Mouse (Mus musculus) CD4-positive, CD25-positive, alpha-beta regulatory T cell, adult 2 months (primary cell): ENCODE results near the gene Capn5.
A peak's percentile ranks its signal among the peaks of the same experiment; 100 is the strongest.
"Not testable (repeated sequence)": the region's sequence is repeated elsewhere in the genome, so short reads cannot be mapped to it uniquely, and the experiment has no call there.

Experiments used
- DNase-seq: peaks from one replicate; pipeline ENCODE4 v3.0.0-alpha.2; 2012; ENCODE audit warnings: low read depth, low spot score

Gene Capn5

DNA sequence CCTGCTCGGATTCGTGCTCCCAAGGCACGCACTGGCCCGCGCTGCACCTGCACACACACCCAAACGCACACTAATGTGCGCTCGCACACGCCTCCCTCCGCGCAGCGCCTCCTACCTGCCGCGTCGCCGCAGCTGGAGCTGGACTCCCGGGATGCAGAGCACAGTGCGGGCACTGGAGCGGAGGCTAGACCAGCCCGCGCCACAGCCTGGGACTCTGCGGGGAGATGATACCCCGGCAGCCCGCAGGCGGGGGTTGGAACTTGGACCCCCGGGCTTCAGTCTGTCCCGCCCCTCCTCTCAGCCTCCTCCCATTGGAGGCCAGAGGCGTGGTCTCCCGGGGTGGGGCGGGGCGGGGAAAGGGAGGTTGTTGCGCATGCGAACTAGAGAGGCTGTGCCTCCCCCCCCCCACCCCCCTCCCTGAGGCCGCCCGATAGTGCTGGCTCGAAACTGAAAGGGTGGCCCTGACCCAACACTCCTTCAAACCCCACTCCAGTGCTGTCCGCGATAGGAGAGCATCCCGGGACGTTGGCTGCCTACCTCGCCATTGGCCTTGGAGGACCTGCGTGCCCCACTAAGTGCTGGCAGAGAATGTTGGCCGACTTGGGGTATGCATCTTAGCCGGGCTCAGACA is at the start of gene Capn5:
TSS of gene Capn5 (minus strand) at position 346 of the 631 bp plus-strand sequence.
- DNase-seq: peak; percentile 91

- DNase-seq: no peak
Observed at GRCm38 (mm10) chr7:98223796-98224195, 45.7 kb upstream of the Capn5 start.

GRCm38 (mm10) chr7:98216713-98217112 is 38.6 kb upstream of the Capn5 start:
- DNase-seq: no peak

- DNase-seq: no peak
Observed at GRCm38 (mm10) chr7:98202946-98203345, 24.9 kb upstream of the Capn5 start.

GRCm38 (mm10) chr7:98201493-98202028 is 23.5 kb upstream of the Capn5 start:
- DNase-seq: no peak

DNA sequence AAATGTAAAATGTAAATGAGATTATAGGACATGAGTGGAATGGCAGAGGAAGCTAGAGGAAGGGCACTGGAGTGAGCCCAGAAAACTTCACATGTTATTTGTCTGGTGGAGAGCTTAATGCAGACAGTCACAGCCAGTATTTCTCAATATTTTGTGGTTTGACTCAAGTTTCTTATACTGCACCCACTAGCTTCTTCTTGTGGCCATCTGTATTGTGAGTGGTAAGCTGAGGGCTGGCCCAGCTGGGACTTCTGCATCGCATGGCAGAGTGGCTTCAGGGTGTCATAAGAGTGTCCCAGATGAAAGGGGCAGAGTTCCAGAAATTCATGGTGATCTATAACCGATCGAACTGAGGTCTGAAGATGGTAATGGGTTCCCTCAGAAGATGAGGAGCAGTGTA is 22.3 kb upstream of the Capn5 start:
- no peak for DNase-seq

DNA sequence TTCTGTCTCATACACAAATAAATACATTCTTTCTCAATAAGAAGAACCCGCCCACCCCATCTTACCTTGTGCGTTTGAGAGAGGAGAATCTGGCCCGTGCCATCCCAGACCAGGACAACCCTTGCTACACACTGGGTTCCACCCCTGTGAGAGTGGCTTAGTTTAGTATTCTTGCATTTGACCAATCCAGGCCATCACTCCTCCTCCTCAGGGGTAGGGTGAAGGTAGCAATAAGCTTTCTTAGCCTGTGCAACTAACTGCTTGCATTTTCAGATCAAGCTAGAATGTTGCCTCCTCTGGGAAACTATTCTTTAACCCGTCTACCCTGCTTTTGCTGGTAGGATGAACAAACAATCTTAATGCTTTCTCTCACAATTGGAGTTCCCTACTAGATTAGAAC is 21.3 kb upstream of the Capn5 start, which contains the start of gene B3gnt6:
TSS of gene B3gnt6 (minus strand) at position 101 of the 400 bp plus-strand sequence.
- DNase-seq: no peak

DNA sequence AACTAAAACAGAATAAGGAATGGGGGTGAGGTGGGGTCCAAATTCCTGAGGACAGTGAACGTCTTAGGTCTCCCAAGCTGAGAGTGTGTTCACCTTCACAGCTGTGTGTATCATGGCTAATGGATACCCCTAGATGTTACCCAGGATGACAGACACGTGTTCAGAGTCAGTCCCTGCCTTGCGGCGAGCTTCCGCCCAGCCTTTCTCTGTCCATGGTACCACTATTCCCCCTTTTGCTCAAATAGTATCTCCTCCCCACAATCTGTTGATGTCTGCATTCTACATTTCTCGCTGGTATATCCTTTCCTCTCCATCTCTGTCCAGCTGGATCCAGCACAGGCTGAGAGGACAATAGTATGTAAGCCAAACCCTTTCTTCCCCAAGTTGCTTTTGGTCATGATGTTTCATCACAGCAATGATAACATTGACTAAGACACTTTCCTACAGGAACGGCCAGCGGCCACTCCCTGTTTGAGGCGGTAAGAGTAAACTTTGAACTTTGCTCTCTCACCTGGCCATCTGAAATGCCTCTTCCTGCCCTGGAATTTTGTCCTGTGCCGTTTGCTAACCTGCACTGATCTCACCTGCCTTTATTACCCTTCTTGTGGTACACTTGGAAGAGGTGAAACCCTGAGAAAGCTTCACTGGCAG is 17.2 kb upstream of the Capn5 start:
- no peak for DNase-seq

GRCm38 (mm10) chr7:98194026-98194792 is 16.1 kb upstream of the Capn5 start:
- peak; percentile 64 for DNase-seq

GRCm38 (mm10) chr7:98193515-98194025 is 15.5 kb upstream of the Capn5 start:
- peak; percentile 63 for DNase-seq

DNA sequence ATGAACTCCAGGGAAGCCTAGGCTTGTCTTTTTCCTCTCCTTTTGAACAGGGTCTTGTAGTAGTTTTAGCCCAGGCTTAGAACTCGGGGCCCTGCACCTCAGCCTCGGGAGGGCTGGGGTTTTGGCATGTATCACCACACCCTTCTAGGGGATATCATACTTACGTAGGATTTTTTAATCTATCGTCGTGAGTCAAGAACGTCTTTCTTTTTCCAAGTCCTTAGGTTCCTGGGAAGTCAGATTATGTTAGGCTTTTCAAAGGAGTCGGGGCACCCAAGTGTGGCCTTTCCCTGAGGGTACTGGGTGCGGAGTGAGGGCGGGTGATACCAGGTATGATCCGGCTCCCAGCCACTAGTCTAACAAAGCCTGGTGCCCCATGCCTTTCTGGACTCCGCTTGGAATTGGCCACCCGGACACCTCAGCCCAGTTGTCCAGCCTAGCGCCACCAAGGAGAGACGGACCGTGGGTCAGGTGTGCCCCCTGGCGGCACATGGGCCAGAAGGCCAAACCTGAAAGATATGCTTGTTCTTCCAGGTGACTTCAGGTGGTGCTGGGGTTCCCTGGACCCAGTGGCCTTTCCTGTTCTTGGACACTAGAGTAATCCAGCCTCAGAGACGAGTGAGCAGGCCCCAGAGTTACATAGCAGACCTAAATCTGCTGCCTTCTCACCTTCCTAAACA is 13.6 kb upstream of the Capn5 start:
- no peak for DNase-seq

DNA sequence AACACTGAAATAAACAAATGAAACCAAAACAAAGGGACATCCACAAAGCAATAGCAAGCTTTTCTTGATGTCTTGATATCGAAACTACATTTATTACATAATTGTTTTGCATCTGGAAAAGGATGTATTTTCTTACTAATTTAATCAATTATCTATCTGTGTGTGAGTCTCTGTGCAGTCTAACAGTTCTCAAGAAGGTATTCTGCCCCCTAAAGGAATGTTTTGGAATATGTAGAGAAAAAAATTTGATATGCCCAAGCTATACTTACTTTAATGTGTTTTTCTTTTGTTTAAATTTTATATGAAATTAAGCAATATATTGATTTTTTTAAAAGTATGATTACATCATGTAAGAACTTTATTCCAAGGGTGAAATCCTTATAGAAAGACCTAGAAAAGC is 12.5 kb upstream of the Capn5 start:
- DNase-seq: no peak

DNA sequence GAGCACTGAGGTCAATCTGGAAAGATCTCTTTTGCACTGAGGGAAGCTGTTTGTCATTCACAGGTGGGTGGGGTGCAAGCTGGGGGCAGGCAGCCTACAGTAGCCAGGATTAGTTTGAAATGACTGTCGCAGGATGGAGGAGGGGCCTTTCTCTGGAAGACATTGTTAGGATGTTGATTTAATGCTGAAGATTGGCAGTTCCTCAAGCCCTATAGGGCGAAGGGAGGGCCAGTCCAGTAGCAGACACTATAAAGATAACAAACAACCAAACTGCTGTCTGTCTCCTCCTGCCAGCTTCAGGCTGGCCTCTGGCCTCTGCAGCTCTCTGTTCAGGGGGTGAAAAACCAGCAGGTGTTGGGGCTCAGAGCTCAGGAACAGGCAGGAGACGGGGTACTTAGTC is 11.7 kb upstream of the Capn5 start:
- no peak for DNase-seq

GRCm38 (mm10) chr7:98188680-98189079 is 10.6 kb upstream of the Capn5 start:
- no peak for DNase-seq

- DNase-seq: no peak
Observed at GRCm38 (mm10) chr7:98188238-98188637, 10.2 kb upstream of the Capn5 start.

DNA sequence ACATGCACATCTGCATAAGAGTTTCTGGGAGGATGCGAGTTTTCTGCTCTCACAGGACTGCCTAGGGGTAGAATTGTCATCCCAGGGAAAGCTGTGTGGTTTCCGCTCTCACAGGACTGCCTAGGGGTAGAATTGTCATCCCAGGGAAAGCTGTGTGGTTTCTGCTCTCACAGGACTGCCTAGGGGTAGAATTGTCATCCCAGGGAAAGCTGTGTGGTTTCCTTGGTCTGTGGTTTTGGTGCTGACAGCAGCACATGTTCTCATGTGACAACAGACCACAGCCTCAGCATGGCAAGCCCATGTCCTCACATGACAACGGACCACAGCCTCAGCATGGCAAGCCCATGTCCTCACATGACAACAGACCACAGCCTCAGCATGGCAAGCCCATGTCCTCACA is 9.3 kb upstream of the Capn5 start:
- not testable (repeated sequence) for DNase-seq

DNA sequence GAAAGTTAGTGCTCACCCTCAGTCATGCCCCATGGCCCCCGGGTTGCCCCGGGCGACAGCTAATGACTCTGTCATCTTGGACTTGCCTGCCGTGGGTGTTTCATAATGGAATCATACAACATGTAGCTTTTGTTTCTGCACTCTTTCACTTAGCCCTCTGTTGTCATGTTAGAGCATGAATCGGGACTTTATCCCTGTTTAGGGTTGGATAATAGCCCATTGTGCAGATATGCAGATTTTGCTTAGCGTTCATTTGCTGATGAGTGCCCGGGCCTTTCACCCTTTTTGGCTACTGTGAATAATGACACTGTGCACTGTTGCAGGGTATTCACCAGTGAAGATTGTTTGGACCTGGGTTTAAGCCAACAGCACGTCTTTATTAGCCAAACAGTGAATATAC is 8.6 kb upstream of the Capn5 start:
- DNase-seq: no peak

DNA sequence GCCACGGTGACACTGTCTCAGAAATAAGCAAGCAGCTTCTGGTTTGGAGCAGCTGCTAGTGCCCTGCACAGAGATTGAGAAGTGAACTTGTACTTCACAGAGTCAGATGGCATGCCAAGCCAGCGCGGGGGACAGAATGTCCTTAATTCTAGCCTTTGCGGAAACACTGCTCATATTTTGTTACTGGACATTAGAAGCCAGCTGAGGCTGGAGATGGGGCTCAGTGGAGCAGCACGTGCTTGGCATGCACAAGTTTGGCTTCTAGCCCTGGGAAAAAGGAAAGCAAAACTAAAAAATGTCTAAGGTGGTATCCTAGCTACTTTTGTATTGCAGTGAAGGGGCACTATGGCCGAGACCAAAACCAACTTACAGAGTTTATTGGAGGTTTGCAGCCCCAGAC is 7.3 kb upstream of the Capn5 start:
- DNase-seq: no peak

- DNase-seq: no peak
Observed at GRCm38 (mm10) chr7:98178560-98179231, 622 bp upstream of the Capn5 start.

GRCm38 (mm10) chr7:98177566-98177928 is 527 bp downstream of the Capn5 start:
- DNase-seq: no peak

DNA sequence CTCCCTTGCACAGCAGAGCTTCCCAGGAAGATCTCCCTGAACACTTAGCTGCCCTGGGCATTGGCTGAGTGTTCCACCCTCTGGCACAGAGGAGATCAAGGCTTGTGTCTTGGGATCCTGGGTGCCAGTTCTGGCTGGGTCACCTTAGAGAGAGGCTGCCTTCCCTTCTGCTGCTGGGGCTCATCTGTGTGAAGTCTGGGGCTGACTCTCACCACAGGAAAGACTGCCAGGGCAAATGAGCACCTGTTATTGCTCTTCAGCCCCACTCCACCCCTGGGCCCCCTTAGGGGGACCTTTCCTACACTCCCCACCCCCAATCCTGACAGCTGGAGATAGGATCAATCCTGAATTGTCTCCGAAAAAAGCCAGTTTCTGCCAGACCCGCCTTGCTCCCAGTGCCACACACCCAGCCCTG is 996 bp downstream of the Capn5 start:
- DNase-seq: no peak
